23 mouse cellular contexts compared by ENCODE assay signal in genomic region chr9:32238899-32239298, GRCm38 (mm10).
A peak's percentile ranks its signal among the peaks of the same experiment; 100 is the strongest.
DNase-seq lines count a peak whose midpoint lies in the region; ATAC-seq and TF ChIP-seq lines count a peak whose summit lies in the region.
"Had no signal": no experiment of that assay in that cellular context is flagged by ENCODE, and none has a peak within 500 bp of the region (broad histone marks: within the 10 kb centered on the region; RNA-seq: fewer than 3 reads in every experiment).

No protein-coding gene starts in this region.

- H3K36me3 ChIP-seq in kidney, embryonic 16.5 days (ENCODE audit: insufficient read depth, low read length), result 0 out of 2 replicates have a peak, but pooled peaks cover 2% of the 10 kb centered on the region
- H3K36me3 ChIP-seq in intestine, embryonic 15.5 days, result no peaks in the 10 kb centered on the region
- no peaks in the 10 kb centered on the region for H3K36me3 ChIP-seq in intestine, embryonic 16.5 days (ENCODE audit: control insufficient read depth, insufficient read depth, low read length)
- no peaks in the 10 kb centered on the region for H3K36me3 ChIP-seq in stomach, postnatal 0 days (ENCODE audit: control insufficient read depth, insufficient read depth, low read length)
- H3K36me3 ChIP-seq: heart, embryonic 10.5 days had no signal

- no peak for TF ChIP-seq CTCF in stomach, postnatal 0 days (IDR thresholded peaks at IDR 0.05; ENCODE audit: low read depth)

- no peak overlapping the region for H3K9ac ChIP-seq in kidney, embryonic 16.5 days (replicated peaks; ENCODE audit: low read length)
- H3K9ac ChIP-seq in intestine, embryonic 15.5 days, result no peak overlapping the region
- H3K9ac ChIP-seq in intestine, embryonic 16.5 days (ENCODE audit: low read depth, low read length), result no peak overlapping the region
- no peak overlapping the region for H3K9ac ChIP-seq in stomach, postnatal 0 days (ENCODE audit: low read length)
- H3K9ac ChIP-seq: forebrain, embryonic 13.5 days; heart, embryonic 13.5 days; hindbrain, embryonic 14.5 days had no signal

- ATAC-seq in kidney, embryonic 16.5 days (ENCODE audit: low FRiP score, low TSS enrichment), result no peak
- ATAC-seq in intestine, embryonic 15.5 days, result peak; percentile 28; the same call in 1 of the 2 replicates
- ATAC-seq in intestine, embryonic 16.5 days, result peak; percentile 51
- ATAC-seq in stomach, postnatal 0 days (ENCODE audit: low FRiP score, low TSS enrichment), result no peak
- ATAC-seq in cerebellum, adult (ENCODE audit: insufficient number of reproducible peaks, low FRiP score, low TSS enrichment), result no peak
- ATAC-seq: CD4-positive, CD25-positive, alpha-beta regulatory T cell, adult 4 months; forebrain, embryonic 13.5 days; forebrain, embryonic 16.5 days had no signal

- DNase-seq in kidney, adult 9 months, result no peak
- DNase-seq in stomach, postnatal 0 days (ENCODE audit: low spot score), result no peak
- DNase-seq: adrenal gland, adult 2 months; adrenal gland, postnatal 14 days; cerebellum, adult 11-12 months; cerebellum, adult 8-10 months; cerebellum, postnatal 14 days; gastrocnemius, postnatal 10 days; gastrocnemius, postnatal 36 days; heart, adult 2 months; heart, postnatal 14 days; heart, postnatal 4 days had no signal

- WGBS in kidney, embryonic 16.5 days, result 63% methylated on average over 10 of the region's 10 CpGs
- 70% methylated on average over 10 of the region's 10 CpGs for WGBS in intestine, embryonic 15.5 days
- WGBS in intestine, embryonic 16.5 days, result 63% methylated on average over 10 of the region's 10 CpGs
- WGBS in stomach, postnatal 0 days, result 71% methylated on average over 10 of the region's 10 CpGs

- H3K4me3 ChIP-seq in kidney, embryonic 16.5 days (ENCODE audit: low read length), result no peak overlapping the region
- H3K4me3 ChIP-seq in intestine, embryonic 15.5 days (replicated peaks), result no peak overlapping the region
- no peak overlapping the region for H3K4me3 ChIP-seq in intestine, embryonic 16.5 days (ENCODE audit: low read length)
- no peak overlapping the region for H3K4me3 ChIP-seq in stomach, postnatal 0 days (ENCODE audit: low read depth, low read length)
- H3K4me3 ChIP-seq: forebrain, embryonic 10.5 days; forebrain, embryonic 13.5 days; heart, adult 2 months; heart, embryonic 10.5 days; heart, embryonic 13.5 days had no signal

- H3K4me2 ChIP-seq in kidney, embryonic 16.5 days (replicated peaks; ENCODE audit: low read depth, low read length), result no peak overlapping the region
- H3K4me2 ChIP-seq in intestine, embryonic 15.5 days (replicated peaks), result no peak overlapping the region
- H3K4me2 ChIP-seq in intestine, embryonic 16.5 days (ENCODE audit: low read depth, low read length), result peak overlapping the region; percentile 40
- H3K4me2 ChIP-seq in stomach, postnatal 0 days (replicated peaks; ENCODE audit: low read depth), result no peak overlapping the region
- H3K4me2 ChIP-seq: forebrain, embryonic 13.5 days; heart, embryonic 13.5 days; hindbrain, embryonic 14.5 days had no signal

- no peak for TF ChIP-seq EP300 in stomach, postnatal 0 days (optimal IDR thresholded peaks at IDR 0.05)

- peaks cover 6% of the 10 kb centered on the region; the same call in 1 of the 2 replicates for H3K4me1 ChIP-seq in kidney, embryonic 16.5 days (ENCODE audit: insufficient read depth, low read length)
- peaks cover 13% of the 10 kb centered on the region for H3K4me1 ChIP-seq in intestine, embryonic 15.5 days (replicated peaks)
- peaks cover 20% of the 10 kb centered on the region for H3K4me1 ChIP-seq in intestine, embryonic 16.5 days (ENCODE audit: control insufficient read depth, insufficient read depth, low read length)
- no peaks in the 10 kb centered on the region for H3K4me1 ChIP-seq in stomach, postnatal 0 days (replicated peaks; ENCODE audit: control insufficient read depth, insufficient read depth)
- H3K4me1 ChIP-seq: forebrain, embryonic 10.5 days; forebrain, embryonic 13.5 days had no signal

- H3K27ac ChIP-seq in kidney, embryonic 16.5 days (ENCODE audit: low read length), result peak overlapping the region; percentile 70; the same call in 1 of the 2 replicates
- H3K27ac ChIP-seq in intestine, embryonic 15.5 days, result peak overlapping the region; percentile 48; the same call in 1 of the 2 replicates
- peak overlapping the region; percentile 76 for H3K27ac ChIP-seq in intestine, embryonic 16.5 days (ENCODE audit: low read length)
- 0 out of 2 replicates have a peak overlapping the region, but pooled peaks have one; percentile 30 for H3K27ac ChIP-seq in stomach, postnatal 0 days (replicated peaks)
- H3K27ac ChIP-seq: forebrain, embryonic 10.5 days; forebrain, embryonic 13.5 days; heart, adult 2 months; heart, embryonic 10.5 days; heart, embryonic 13.5 days; hindbrain, embryonic 14.5 days had no signal

- no peaks in the 10 kb centered on the region for H3K27me3 ChIP-seq in kidney, embryonic 16.5 days (ENCODE audit: insufficient read depth, low read length)
- no peaks in the 10 kb centered on the region for H3K27me3 ChIP-seq in intestine, embryonic 15.5 days (replicated peaks)
- H3K27me3 ChIP-seq in intestine, embryonic 16.5 days (replicated peaks; ENCODE audit: control insufficient read depth, insufficient read depth, low read length), result no peaks in the 10 kb centered on the region
- no peaks in the 10 kb centered on the region for H3K27me3 ChIP-seq in stomach, postnatal 0 days (ENCODE audit: control insufficient read depth, insufficient read depth, low read length)
- H3K27me3 ChIP-seq: forebrain, embryonic 13.5 days; heart, embryonic 13.5 days had no signal

- no peaks in the 10 kb centered on the region for H3K9me3 ChIP-seq in kidney, embryonic 16.5 days (ENCODE audit: low read length)
- H3K9me3 ChIP-seq in intestine, embryonic 15.5 days, result no peaks in the 10 kb centered on the region
- no peaks in the 10 kb centered on the region for H3K9me3 ChIP-seq in intestine, embryonic 16.5 days (ENCODE audit: control insufficient read depth, low read length)
- H3K9me3 ChIP-seq in stomach, postnatal 0 days (ENCODE audit: control insufficient read depth, low read length), result no peaks in the 10 kb centered on the region
- H3K9me3 ChIP-seq: forebrain, embryonic 10.5 days; forebrain, embryonic 13.5 days; heart, embryonic 10.5 days; heart, embryonic 13.5 days had no signal

Comparison
In these comparisons a context has a peak if more than half of its experiments do, and no peak if none do; other contexts are left out.
1. ATAC-seq: peak in intestine, embryonic 15.5 days (single experiment) and intestine, embryonic 16.5 days (single experiment); none in kidney, embryonic 16.5 days (single experiment), stomach, postnatal 0 days (single experiment) and cerebellum, adult (single experiment).
2. Peak in every context shown above with its lines, with median percentiles within 50 percentile points of each other: H3K27ac ChIP-seq.